Mouse (Mus musculus) embryonic facial prominence, embryonic 10.5 days (tissue): Measurements from ENCODE around the gene Slc16a4. TPM values are rescaled to one million over a fixed set of nuclear protein-coding genes. Genes with fewer than 3 reads are reported as not detected.

ENCODE experiments used
- DNase-seq: peaks from one replicate; pipeline ENCODE4 v3.0.0-alpha.2; 2017; ENCODE audit warnings: low spot score
- H3K27ac ChIP-seq: fragments of 300-500 bp; sonication (generic); replicated peaks from 2 replicates; pipeline ENCODE4 v1.5.1; 2016; ENCODE audit warnings: mild to moderate bottlenecking
- H3K27me3 ChIP-seq: fragments of 300-500 bp; sonication (generic); replicated peaks from 2 replicates; pipeline ENCODE4 v1.6.1; 2016; ENCODE audit warnings: low read depth, mild to moderate bottlenecking; ENCODE audit not compliant: poor library complexity, severe bottlenecking
- H3K36me3 ChIP-seq: fragments of 300-500 bp; sonication (generic); replicated peaks from 2 replicates; pipeline ENCODE4 v1.6.1; 2016; ENCODE audit warnings: mild to moderate bottlenecking, moderate library complexity
- H3K4me1 ChIP-seq: fragments of 300-500 bp; sonication (generic); 2 replicates; pipeline ENCODE4 v1.6.1; 2016
- H3K4me3 ChIP-seq: fragments of 300-500 bp; sonication (generic); 2 replicates; pipeline ENCODE4 v1.5.1; 2016; ENCODE audit warnings: mild to moderate bottlenecking, moderate library complexity
- H3K9me3 ChIP-seq: fragments of 300-500 bp; sonication (generic); 2 replicates; pipeline ENCODE4 v1.6.1; 2016; ENCODE audit warnings: mild to moderate bottlenecking
- WGBS: fragments of 180-500 bp; shearing (Covaris S2); methylation state at CpG from one replicate; pipeline ENCODE4 v1.1.7; 2016; 5-methylcytosine and 5-hydroxymethylcytosine counted together
- polyA plus RNA-seq: library from polyadenylated mRNA; unstranded; fragments of >200 nt; fragmentation: Nextera tagmentation; extraction: Ambion mirVana; gene quantifications from 2 replicates; pipeline ENCODE4 v1.2.1, GENCODE M21; 2016

The Slc16a4 gene
- polyA plus RNA-seq, 1 experiment from 2014 or later, result 2.1 TPM

DNA sequence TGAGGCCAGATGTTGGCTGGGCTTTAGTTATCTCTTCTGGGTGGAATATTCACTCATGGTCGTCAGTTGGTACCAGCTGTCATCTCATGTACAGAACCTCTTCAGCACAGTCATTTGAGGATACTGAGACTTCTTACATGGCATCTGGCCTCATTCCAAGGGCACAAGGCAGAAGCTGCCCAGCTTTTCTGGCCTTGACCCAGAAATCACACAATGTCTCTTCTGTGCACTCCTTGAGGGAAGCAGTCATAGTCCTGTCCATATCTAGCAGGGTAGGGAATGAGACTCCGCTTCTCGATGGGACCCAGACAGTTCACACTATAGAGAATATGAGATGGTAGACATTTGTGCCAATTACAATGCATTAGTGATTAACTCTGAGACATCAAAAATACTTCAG lies 58.0 kb downstream of the Slc16a4 start:
- WGBS, result 87% methylated on average over 3 of the region's 3 CpGs
- Histone ChIP-seq H3K27ac (no peak overlapping the region), H3K4me1 (no peaks in the 10 kb centered on the region), H3K9me3 (no peaks in the 10 kb centered on the region), H3K36me3 (no peaks in the 10 kb centered on the region), H3K27me3 (no peaks in the 10 kb centered on the region), H3K4me3 (no peak overlapping the region)
- no peak for DNase-seq

DNA sequence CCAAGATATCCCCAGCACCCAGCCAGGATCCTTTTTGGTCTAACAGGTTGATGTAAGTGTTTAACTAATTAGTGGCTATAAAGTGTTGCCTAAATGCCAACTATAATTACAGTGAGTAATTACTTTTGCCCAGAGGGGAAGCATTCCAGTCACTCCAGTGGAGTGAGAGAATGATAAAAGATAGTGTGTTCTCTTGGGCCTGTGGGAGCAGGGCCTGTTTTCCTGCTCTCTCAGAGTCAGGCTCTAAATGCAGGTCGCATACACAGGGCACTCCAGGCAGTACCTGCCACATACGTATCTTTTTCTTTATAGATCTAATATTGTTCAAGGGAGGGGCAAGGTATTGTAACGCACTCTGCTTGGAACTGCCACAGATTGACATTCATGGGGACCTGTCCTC lies 60.7 kb downstream of the Slc16a4 start:
- H3K9me3 ChIP-seq, result no peaks in the 10 kb centered on the region
- H3K27ac ChIP-seq, result no peak overlapping the region
- H3K27me3 ChIP-seq, result peaks cover 4% of the 10 kb centered on the region; the same call in 1 of the 2 replicates
- no peak for DNase-seq
- H3K4me3 ChIP-seq, result no peak overlapping the region
- 55% methylated on average over 3 of the region's 3 CpGs for WGBS
- H3K36me3 ChIP-seq, result no peaks in the 10 kb centered on the region
- H3K4me1 ChIP-seq, result peaks cover under 1% of the 10 kb centered on the region; the same call in 1 of the 2 replicates

DNA sequence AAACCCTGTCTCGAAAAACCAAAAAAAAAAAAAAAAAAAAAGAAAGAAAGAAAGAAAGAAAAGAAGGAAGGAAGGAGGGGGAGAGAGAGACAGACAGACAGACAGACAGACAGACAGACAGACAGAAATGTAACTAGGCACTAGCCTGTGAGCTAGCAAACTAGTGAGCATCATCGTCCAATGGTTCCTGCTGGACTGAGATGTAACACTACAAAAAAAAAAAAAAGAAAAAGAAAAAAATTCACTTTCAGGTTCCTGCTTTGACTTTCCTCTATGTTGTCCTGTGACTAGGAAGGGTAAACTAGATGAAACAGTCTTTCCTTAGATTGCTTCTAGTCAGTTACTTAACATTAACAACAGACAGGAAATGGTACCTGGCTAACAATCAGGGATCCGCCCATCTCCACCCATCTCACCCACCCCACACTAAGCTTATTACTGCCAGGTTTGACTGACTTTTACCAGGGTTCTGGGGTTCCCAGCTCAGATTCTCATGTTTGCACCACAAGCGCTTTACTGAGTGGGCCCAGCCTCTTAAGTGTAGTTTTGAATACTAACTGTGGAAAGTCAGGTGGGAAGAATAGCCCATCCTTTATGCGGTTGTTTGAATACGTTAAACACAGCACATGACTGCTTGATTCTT lies 64.7 kb downstream of the Slc16a4 start:
- no peak overlapping the region for H3K27ac ChIP-seq
- no peak overlapping the region for H3K4me3 ChIP-seq
- no peaks in the 10 kb centered on the region for H3K36me3 ChIP-seq
- peaks cover 4% of the 10 kb centered on the region for H3K27me3 ChIP-seq
- no peaks in the 10 kb centered on the region for H3K9me3 ChIP-seq
- 88% methylated on average over 6 of the region's 6 CpGs for WGBS
- DNase-seq, result no peak
- peaks cover 31% of the 10 kb centered on the region for H3K4me1 ChIP-seq

DNA sequence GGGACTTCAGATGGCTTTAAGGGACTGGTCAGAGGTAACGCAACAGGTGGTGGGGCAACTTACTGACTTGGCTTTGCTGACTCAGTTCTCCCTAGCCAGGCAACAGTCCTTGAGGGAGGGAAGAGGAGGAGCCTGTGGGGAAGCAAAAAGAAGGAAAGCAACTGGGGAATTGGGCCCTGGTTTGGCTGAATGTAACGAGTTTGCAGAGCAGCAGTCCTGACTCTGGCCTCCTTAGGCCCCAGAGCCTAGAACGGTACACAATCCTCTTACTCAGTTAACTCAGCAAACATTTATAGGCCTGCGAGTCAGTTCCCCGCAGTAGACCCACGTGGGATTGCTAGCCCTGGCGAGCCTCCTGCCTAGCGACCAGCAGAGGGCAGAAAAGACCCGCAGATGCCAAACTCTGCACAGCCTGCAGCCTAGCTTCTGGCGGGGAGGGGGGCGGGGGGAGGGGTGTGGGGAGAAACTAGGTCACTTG lies 66.0 kb downstream of the Slc16a4 start:
- Histone ChIP-seq H3K4me1 (peaks cover 42% of the 10 kb centered on the region), H3K9me3 (no peaks in the 10 kb centered on the region), H3K27ac (no peak overlapping the region; the same call in 1 of the 2 replicates), H3K36me3 (no peaks in the 10 kb centered on the region), H3K27me3 (peaks cover 4% of the 10 kb centered on the region), H3K4me3 (peak overlapping the region; percentile 38)
- DNase-seq, result peak; percentile 83
- 2% methylated on average over 11 of the region's 11 CpGs for WGBS

DNA sequence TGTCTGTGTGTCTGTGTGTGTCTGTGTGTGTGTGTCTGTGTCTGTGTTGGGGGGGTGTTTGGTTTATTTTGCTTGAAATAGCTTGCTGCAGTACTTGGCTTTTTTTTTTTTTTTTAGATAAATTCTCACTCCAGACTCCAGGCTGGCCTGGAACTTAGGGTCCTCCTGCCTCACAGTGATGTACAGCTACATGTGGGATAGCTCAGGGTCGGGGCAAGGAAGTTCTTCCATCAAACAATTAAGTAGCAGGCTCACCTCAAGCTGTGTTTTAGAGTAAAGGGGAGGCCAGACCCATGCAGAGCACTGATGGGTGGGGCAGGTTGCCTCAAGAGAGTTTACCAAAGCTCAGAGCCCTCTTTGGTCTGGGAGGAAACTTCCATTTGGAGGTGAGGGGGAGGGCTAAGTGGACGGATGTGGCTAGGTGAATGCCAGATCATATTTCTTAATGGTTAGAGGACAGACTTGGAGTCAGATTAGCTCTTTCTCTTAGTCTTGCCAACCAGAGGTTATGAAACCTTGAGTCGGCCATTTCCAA lies 66.7 kb downstream of the Slc16a4 start:
- Histone ChIP-seq H3K36me3 (no peaks in the 10 kb centered on the region), H3K9me3 (no peaks in the 10 kb centered on the region), H3K4me3 (no peak overlapping the region), H3K27ac (no peak overlapping the region), H3K27me3 (peaks cover 10% of the 10 kb centered on the region), H3K4me1 (peaks cover 42% of the 10 kb centered on the region)
- DNase-seq, result no peak
- 49% methylated on average over 3 of the region's 3 CpGs for WGBS

DNA sequence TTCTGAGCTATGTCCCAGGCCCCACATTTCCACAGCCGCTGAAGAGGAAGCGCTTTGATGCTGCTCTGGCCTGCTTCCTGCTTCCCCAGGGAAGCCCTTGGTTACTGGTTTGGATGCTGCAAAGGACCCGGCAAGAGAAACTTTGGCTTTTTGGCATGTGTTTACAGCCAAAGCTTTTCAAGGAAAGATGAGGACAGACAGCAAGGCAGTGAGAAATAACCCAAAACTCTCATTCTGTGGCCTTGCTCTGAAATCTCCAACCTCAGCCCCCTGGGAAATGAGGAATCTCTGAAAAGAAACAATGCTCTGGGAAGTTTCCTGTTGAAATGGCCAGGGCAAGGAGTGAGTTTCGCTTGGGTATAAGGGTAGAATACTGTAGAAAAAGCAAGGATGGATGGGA lies 69.3 kb downstream of the Slc16a4 start:
- Histone ChIP-seq H3K9me3 (no peaks in the 10 kb centered on the region), H3K4me3 (no peak overlapping the region), H3K4me1 (peaks cover 42% of the 10 kb centered on the region), H3K27ac (peak overlapping the region; percentile 66), H3K36me3 (no peaks in the 10 kb centered on the region), H3K27me3 (peaks cover 9% of the 10 kb centered on the region)
- WGBS, result 52% methylated on average over 4 of the region's 4 CpGs
- DNase-seq, result no peak

Other genes starting within 250 kb of the Slc16a4 start
- gene Kcna2, start 190.1 kb upstream of the Slc16a4 start, polyA plus RNA-seq, result 0.02 and 0.03 TPM in 2 replicates
- not detected in 2 replicates for gene Kcna10, start 108.2 kb upstream of the Slc16a4 start, polyA plus RNA-seq
- gene Cym, start 69.5 kb upstream of the Slc16a4 start, polyA plus RNA-seq, result 0.11 TPM in 1 of 2 replicates, not detected in the other
- not detected in 2 replicates for gene A630076J17Rik, start 60.6 kb upstream of the Slc16a4 start, polyA plus RNA-seq
- gene Prok1, start 51.5 kb upstream of the Slc16a4 start, polyA plus RNA-seq, result not detected in 2 replicates
- gene Lamtor5, start 12.4 kb upstream of the Slc16a4 start, polyA plus RNA-seq, result 187 and 191 TPM in 2 replicates
- gene Rbm15, start 42.4 kb downstream of the Slc16a4 start, polyA plus RNA-seq, result 21.0 and 21.6 TPM in 2 replicates
- 0.32 and 0.33 TPM in 2 replicates for gene Kcnc4, start 168.3 kb downstream of the Slc16a4 start, polyA plus RNA-seq
- gene Slc6a17, start 226.8 kb downstream of the Slc16a4 start, polyA plus RNA-seq, result 2.2 and 4.9 TPM in 2 replicates